Mouse (Mus musculus): ENCODE data around the gene Lsp1. TPM values are rescaled to one million over a fixed set of nuclear protein-coding genes. Genes with fewer than 3 reads are reported as not detected.
A peak's percentile ranks its signal among the peaks of the same experiment; 100 is the strongest.

Lsp1 gene
- polyA plus RNA-seq, 1 experiment from 2014 or later, result 6.9 TPM

DNA sequence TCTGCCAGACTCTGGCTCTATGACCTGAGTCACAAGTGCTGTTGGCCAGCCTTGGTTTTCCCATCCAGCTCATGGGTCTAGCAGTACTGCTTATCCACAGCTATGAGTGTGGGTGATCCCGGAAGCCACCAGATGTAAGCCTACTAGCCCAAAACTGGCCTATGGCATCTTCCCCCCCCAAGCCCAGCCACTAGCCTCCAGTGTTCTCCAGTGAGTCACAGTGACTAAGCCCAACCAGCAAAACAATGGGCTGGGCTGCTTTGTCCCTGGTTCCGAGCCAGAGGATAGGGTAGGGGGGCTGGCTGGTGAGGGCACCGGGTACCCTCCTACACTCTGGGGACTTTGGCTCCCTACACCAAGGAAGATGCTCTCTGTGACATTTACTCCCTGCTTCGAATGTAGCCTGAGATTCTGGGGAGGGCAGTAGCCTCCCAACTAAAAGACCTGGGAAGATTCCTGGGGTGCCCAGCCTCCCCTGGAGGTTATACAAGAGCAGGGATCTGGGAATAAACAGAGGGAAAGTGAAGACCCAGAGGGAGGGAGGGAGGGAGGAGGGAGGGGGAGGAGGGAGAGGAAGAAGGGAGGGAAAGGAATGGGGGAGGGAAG is 10.3 kb downstream of the Lsp1 start:
- WGBS, result 24% methylated on average over 4 of the region's 4 CpGs
- no peaks in the 10 kb centered on the region for H3K27me3 ChIP-seq
- H3K4me2 ChIP-seq (replicated peaks), result no peak overlapping the region
- H3K4me1 ChIP-seq (replicated peaks), result peaks cover 20% of the 10 kb centered on the region
- H3K36me3 ChIP-seq, result no peaks in the 10 kb centered on the region
- no peak overlapping the region for H3K4me3 ChIP-seq (replicated peaks)
- peak; percentile 37; the same call in 1 of the 2 replicates for ATAC-seq
- no peak overlapping the region for H3K27ac ChIP-seq
- no peaks in the 10 kb centered on the region for H3K9me3 ChIP-seq
- H3K9ac ChIP-seq (replicated peaks), result no peak overlapping the region

DNA sequence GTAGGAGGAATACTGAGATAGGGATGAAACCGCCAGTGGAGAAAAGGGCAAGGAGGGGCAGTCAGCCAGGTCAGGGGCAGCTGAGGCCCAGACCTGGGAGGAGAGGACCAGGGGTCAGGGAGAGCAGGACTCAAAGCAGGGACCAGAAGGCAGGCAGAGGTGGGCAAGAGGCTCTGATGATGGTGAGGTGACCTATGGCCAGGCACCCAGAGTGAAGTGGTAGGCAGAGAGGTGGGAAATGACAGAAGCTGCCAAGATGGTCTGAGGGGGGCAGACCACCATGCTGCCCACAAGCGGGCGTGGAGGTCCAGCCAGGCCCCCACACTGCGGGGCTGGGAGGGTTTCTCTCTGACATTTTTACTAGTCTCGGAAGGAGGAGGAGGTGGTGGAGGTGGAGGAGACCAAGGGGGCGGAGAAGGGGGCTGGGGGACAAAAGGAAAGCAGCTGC is 10.8 kb downstream of the Lsp1 start:
- Histone ChIP-seq H3K36me3 (no peaks in the 10 kb centered on the region), H3K4me3 (replicated peaks) (no peak overlapping the region), H3K9me3 (no peaks in the 10 kb centered on the region), H3K27ac (no peak overlapping the region), H3K9ac (replicated peaks) (no peak overlapping the region; the same call in 1 of the 2 replicates), H3K27me3 (no peaks in the 10 kb centered on the region), H3K4me2 (replicated peaks) (no peak overlapping the region), H3K4me1 (replicated peaks) (peaks cover 20% of the 10 kb centered on the region)
- peak; percentile 41 for ATAC-seq
- WGBS, result 20% methylated on average over 6 of the region's 6 CpGs

- Histone ChIP-seq H3K4me3 (replicated peaks) (no peak overlapping the region), H3K9me3 (no peaks in the 10 kb centered on the region), H3K4me1 (replicated peaks) (peaks cover 20% of the 10 kb centered on the region), H3K27ac (no peak overlapping the region), H3K4me2 (replicated peaks) (no peak overlapping the region), H3K36me3 (no peaks in the 10 kb centered on the region), H3K27me3 (no peaks in the 10 kb centered on the region), H3K9ac (replicated peaks) (no peak overlapping the region; the same call in 1 of the 2 replicates)
- peak; percentile 41 for ATAC-seq
- WGBS, result 37% methylated on average over 15 of the region's 15 CpGs
These were observed 11.4 kb downstream of the Lsp1 start for GRCm38 (mm10) chr7:142471884-142472570.

- no peak overlapping the region for H3K27ac ChIP-seq
- no peak overlapping the region for H3K4me3 ChIP-seq (replicated peaks)
- H3K36me3 ChIP-seq, result no peaks in the 10 kb centered on the region
- H3K27me3 ChIP-seq, result no peaks in the 10 kb centered on the region
- H3K9ac ChIP-seq (replicated peaks), result no peak overlapping the region
- 96% methylated on average over 4 of the region's 4 CpGs for whole genome bisulfite sequencing
- ATAC-seq, result no peak
- no peak overlapping the region for H3K4me2 ChIP-seq (replicated peaks)
- H3K4me1 ChIP-seq (replicated peaks), result peaks cover 20% of the 10 kb centered on the region
- no peaks in the 10 kb centered on the region for H3K9me3 ChIP-seq
These were observed 12.3 kb downstream of the Lsp1 start for GRCm38 (mm10) chr7:142472936-142473335.

- Histone ChIP-seq H3K9me3 (no peaks in the 10 kb centered on the region), H3K27ac (no peak overlapping the region), H3K4me3 (replicated peaks) (no peak overlapping the region), H3K4me2 (replicated peaks) (no peak overlapping the region), H3K27me3 (no peaks in the 10 kb centered on the region), H3K36me3 (no peaks in the 10 kb centered on the region), H3K9ac (replicated peaks) (no peak overlapping the region), H3K4me1 (replicated peaks) (peaks cover 20% of the 10 kb centered on the region)
- WGBS, result 92% methylated on average over 2 of the region's 2 CpGs
- no peak for ATAC-seq
These were observed 12.9 kb downstream of the Lsp1 start for GRCm38 (mm10) chr7:142473476-142473875.

- no peak for ATAC-seq
- no peak overlapping the region for H3K4me3 ChIP-seq (replicated peaks)
These were observed 14.2 kb downstream of the Lsp1 start for GRCm38 (mm10) chr7:142474799-142475198.

DNA sequence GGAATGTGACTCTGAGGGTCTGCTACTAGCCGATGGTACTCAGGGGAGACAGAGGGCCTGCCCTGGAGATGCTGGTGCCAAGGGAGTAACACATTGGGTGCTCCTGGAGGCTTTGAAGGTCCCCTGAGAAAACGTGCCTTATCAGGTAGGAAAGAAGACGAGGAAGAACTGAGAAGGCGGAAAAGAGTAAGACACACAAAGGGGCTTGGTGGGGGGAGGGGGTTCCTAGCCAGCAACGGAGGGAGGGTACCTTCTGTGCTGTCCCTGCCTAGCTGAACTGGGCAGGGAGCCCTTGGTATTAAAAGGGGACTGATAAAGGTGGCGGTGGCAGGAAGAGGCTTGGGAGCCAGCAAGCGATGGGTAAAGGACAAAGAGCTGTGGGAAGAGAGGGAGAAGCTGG is 15.0 kb downstream of the Lsp1 start:
- no peak overlapping the region for H3K27ac ChIP-seq
- no peak for ATAC-seq
- no peaks in the 10 kb centered on the region for H3K9me3 ChIP-seq
- H3K36me3 ChIP-seq, result no peaks in the 10 kb centered on the region
- no peak overlapping the region for H3K4me3 ChIP-seq (replicated peaks)
- H3K27me3 ChIP-seq, result no peaks in the 10 kb centered on the region
- 63% methylated on average over 7 of the region's 7 CpGs for WGBS
- no peak overlapping the region for H3K9ac ChIP-seq (replicated peaks)
- no peak overlapping the region for H3K4me2 ChIP-seq (replicated peaks)
- H3K4me1 ChIP-seq (replicated peaks), result peaks cover 20% of the 10 kb centered on the region

More at GRCm38 (mm10) chr7:142474799-142475198, 14.2 kb downstream of the Lsp1 start:
- H3K27me3 ChIP-seq, result no peaks in the 10 kb centered on the region
- no peak overlapping the region for H3K27ac ChIP-seq
- H3K9me3 ChIP-seq, result no peaks in the 10 kb centered on the region
- H3K4me1 ChIP-seq (replicated peaks), result peaks cover 20% of the 10 kb centered on the region
- WGBS, result 79% methylated on average over 14 of the region's 14 CpGs
- no peak overlapping the region for H3K4me2 ChIP-seq (replicated peaks)
- H3K36me3 ChIP-seq, result no peaks in the 10 kb centered on the region
- H3K9ac ChIP-seq (replicated peaks), result no peak overlapping the region

DNA sequence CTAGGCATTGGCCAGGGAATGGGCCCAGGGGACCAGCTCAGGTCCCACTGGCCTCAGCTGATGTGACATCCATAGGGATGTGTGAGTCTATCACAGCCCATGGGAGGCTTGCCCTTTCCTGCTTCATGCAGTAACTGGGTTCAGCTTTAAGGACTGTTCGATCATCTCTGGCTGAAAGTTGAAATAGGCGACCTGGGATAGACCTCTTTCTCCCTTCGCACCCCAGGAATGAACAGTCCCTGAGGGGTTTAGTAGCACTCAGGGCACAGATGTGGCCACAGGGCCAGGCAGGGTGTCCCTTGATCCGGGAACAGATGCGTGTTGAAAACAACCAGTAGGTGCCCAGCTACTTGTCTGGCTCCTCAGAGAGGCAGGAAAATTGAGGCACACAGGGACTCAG is 15.7 kb downstream of the Lsp1 start:
- Histone ChIP-seq H3K4me2 (replicated peaks) (no peak overlapping the region), H3K9ac (replicated peaks) (no peak overlapping the region), H3K36me3 (no peaks in the 10 kb centered on the region), H3K27ac (no peak overlapping the region), H3K4me1 (replicated peaks) (peaks cover 22% of the 10 kb centered on the region), H3K4me3 (replicated peaks) (no peak overlapping the region), H3K27me3 (no peaks in the 10 kb centered on the region), H3K9me3 (no peaks in the 10 kb centered on the region)
- WGBS, result 80% methylated on average over 5 of the region's 5 CpGs
- ATAC-seq, result no peak

GRCm38 (mm10) chr7:142476795-142477452 is 16.3 kb downstream of the Lsp1 start:
- Histone ChIP-seq H3K4me1 (replicated peaks) (peaks cover 22% of the 10 kb centered on the region), H3K9ac (replicated peaks) (no peak overlapping the region), H3K4me3 (replicated peaks) (no peak overlapping the region), H3K9me3 (no peaks in the 10 kb centered on the region), H3K36me3 (no peaks in the 10 kb centered on the region), H3K27me3 (no peaks in the 10 kb centered on the region), H3K4me2 (replicated peaks) (no peak overlapping the region), H3K27ac (no peak overlapping the region)
- WGBS, result 91% methylated on average over 13 of the region's 13 CpGs
- ATAC-seq, result no peak

- H3K9me3 ChIP-seq, result no peaks in the 10 kb centered on the region
- no peaks in the 10 kb centered on the region for H3K27me3 ChIP-seq
- no peaks in the 10 kb centered on the region for H3K36me3 ChIP-seq
- no peak overlapping the region for H3K4me3 ChIP-seq (replicated peaks)
- H3K9ac ChIP-seq (replicated peaks), result no peak overlapping the region
- peaks cover 27% of the 10 kb centered on the region for H3K4me1 ChIP-seq (replicated peaks)
- no peak overlapping the region for H3K4me2 ChIP-seq (replicated peaks)
- no peak overlapping the region for H3K27ac ChIP-seq
- WGBS, result 89% methylated on average over 6 of the region's 6 CpGs
- ATAC-seq, result no peak
These were observed 17.4 kb downstream of the Lsp1 start for GRCm38 (mm10) chr7:142478001-142478400.

DNA sequence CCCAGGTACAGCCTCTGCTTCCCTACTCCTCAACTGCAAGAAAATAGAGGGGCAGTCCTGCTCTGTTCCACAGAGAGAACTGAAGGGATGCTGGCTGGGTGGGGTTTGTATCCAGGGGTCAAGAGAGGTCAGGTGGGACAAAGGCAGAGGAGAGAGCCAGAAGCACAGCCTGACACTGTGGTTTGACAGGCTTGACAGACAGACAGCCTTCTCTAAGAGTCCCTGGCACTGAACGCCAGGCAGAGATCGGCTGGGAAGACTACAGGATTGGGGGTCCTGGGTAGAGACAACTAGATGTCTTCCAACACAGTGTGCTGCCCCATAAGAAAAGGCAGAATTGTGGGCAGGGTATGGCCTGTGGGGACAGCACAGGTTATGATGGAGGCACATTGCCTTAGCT is 18.0 kb downstream of the Lsp1 start:
- whole genome bisulfite sequencing, result 34% methylated on average over 2 of the region's 2 CpGs

DNA sequence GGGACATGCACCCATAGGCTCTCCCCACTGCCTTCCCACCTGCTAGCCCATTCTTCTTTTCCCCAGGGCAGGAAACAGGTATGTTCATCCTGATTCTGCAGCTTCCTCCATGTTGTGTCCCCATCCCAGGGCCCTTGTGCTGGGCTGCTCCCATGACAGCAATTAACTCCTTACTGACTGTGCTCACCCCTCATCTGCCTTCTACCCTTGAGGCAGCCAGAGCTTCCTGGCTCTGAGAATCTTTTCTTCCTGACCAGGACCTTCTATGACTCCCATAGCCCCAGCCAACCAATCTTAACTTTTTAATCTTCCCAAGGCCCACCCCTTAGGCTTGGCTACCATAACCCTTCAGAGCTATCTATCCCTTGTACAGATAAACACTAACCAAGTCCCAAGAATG is 18.7 kb downstream of the Lsp1 start:
- Histone ChIP-seq H3K36me3 (no peaks in the 10 kb centered on the region), H3K9ac (replicated peaks) (no peak overlapping the region), H3K4me3 (replicated peaks) (no peak overlapping the region), H3K27ac (no peak overlapping the region), H3K9me3 (no peaks in the 10 kb centered on the region), H3K27me3 (no peaks in the 10 kb centered on the region), H3K4me2 (replicated peaks) (no peak overlapping the region), H3K4me1 (replicated peaks) (peaks cover 32% of the 10 kb centered on the region)
- ATAC-seq, result no peak

More for the DNA sequence above, 18.0 kb downstream of the Lsp1 start:
- H3K4me3 ChIP-seq (replicated peaks), result no peak overlapping the region
- no peak for ATAC-seq
- H3K36me3 ChIP-seq, result no peaks in the 10 kb centered on the region
- peaks cover 32% of the 10 kb centered on the region for H3K4me1 ChIP-seq (replicated peaks)
- H3K4me2 ChIP-seq (replicated peaks), result no peak overlapping the region
- no peak overlapping the region for H3K27ac ChIP-seq
- H3K9ac ChIP-seq (replicated peaks), result no peak overlapping the region
- H3K9me3 ChIP-seq, result no peaks in the 10 kb centered on the region
- H3K27me3 ChIP-seq, result no peaks in the 10 kb centered on the region

Measured in midbrain, embryonic 13.5 days (tissue).